Mouse (Mus musculus) layer of hippocampus, postnatal 14 days (tissue): ENCODE data around the gene Gprc5c. TPM values are rescaled to one million over a fixed set of nuclear protein-coding genes. Genes with fewer than 3 reads are reported as not detected.

Source experiments
- DNase-seq, 2 experiments: peaks; one replicate each; pipeline ENCODE4 v3.0.0; 2021 to 2022; ENCODE audit warnings: low spot score in 2 of 2, mixed read lengths in 1 of 2
- total RNA-seq, 2 experiments: library from RNA; stranded (reverse); gene quantifications; 2 replicates each; pipeline ENCODE4 v1.2.3; 2021

Gene Gprc5c
- total RNA-seq, 2 experiments from 2014 or later, result 4.7 to 6.0 TPM

DNA sequence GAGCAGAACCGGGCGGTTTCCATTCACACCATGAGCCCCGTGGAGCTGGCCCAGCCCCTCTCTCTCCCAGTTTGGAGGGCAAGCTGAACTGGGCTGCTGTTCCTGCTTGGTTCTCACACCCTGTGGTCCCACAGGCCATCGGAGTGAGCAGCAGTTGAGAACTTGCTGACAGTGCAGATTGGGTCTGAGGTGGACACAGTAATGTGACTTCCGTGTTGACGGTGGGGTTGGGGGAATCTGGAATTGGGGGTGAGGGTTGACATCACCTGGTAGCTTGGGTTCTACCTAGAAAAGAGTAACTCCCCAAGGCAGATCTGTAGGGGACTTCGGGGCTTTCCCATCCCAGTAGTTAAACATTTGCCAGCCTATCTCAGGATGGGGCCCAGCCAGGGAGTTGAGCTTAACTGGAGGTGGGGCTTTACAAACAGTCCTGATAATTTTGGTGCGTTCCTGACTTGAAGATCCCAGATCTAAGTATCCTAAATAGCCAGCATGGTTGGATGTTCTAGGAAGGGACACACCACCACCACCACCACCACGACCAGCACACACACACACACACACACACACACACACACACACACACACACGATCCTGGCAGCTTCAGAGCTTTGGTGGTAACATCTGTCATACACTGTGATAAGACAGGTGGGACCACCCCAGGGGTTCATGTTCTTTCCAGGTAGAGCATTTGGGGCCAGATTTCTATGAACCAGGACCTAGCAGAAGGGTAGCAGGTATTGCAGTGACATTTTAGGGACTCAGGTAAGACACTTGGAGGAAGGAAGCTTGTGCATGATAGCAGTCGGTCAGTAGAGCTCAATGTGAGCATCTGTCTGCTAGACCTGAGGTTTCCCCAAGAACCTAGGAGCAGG, 16.6 kb downstream of the Gprc5c start:
- DNase-seq, result no peak

DNA sequence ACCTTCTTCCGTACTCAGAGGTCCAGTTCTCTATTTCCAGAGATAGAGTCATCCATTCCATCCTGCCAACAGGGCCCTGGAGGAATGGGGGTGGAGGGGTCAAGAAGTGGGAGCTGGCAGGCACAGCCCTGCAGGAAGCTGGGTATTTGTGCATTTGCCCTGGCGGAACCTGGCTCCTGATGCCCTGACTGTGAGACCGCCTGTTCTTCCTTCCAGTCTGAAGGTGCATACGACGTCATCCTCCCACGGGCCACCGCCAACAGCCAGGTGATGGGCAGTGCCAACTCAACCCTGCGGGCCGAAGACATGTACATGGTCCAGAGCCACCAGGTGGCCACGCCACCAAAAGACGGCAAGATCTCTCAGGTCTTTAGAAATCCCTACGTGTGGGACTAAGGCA, 17.3 kb downstream of the Gprc5c start:
- no peak for DNase-seq

GRCm38 (mm10) chr11:114869787-114870186, 18.8 kb downstream of the Gprc5c start:
- no peak for DNase-seq

DNA sequence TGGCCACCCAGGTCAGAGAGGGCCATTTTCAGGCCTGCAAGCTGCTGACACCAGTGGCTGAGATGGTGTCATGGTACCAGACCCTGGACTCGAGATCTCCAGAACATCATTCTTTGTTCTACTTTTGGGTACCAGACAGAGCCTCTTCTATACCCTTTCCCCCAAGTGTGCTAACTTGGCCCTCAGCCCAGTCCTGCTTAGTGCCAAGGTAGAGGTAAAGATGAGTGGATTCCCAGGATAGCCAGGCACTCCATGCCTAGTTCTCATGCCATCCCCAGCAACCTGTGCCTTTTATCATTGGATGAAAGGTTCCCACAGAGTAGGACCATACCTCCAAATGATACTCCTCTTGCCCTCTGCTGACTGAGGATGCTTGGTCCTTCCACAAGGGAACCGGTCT, 20.6 kb downstream of the Gprc5c start:
- DNase-seq, result no peak

DNA sequence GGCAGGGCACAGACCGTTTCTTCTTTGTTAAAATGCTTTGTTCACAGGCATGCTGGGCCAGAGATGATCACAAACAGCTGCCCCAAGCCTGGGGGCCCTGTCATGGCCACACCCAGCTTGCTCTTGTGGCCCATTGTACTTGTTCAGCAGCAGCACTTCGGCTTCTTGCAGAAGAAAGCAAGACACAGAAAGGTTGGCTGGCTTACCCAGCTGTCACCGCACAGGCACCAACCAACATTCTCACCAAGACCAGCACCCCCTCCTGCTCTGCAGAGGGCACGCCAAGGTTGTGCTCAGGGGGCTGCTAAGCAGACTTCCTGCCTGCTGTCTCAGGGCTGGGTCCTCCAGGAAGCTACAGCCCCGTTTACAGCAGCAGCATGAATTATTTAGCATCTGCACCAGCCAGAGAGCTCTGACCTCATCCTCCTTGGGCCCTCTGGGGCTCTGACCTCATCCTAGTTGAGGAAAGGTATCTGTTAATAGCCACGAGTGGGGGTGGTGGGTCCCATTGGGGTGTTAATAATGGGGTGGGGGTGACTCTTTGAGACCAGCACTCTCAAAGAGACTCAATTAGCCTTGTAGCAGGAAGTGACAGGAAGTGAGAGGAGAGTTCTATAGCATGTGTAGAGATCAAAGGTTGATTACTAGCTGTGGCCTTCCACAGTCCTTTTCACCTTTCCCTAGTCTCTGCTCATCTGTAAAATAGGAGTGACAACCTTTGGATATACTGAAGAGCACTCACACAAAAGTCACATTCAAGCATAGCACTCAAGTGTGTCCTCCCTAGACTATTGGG, 22.3 kb downstream of the Gprc5c start:
- DNase-seq, result no peak

DNA sequence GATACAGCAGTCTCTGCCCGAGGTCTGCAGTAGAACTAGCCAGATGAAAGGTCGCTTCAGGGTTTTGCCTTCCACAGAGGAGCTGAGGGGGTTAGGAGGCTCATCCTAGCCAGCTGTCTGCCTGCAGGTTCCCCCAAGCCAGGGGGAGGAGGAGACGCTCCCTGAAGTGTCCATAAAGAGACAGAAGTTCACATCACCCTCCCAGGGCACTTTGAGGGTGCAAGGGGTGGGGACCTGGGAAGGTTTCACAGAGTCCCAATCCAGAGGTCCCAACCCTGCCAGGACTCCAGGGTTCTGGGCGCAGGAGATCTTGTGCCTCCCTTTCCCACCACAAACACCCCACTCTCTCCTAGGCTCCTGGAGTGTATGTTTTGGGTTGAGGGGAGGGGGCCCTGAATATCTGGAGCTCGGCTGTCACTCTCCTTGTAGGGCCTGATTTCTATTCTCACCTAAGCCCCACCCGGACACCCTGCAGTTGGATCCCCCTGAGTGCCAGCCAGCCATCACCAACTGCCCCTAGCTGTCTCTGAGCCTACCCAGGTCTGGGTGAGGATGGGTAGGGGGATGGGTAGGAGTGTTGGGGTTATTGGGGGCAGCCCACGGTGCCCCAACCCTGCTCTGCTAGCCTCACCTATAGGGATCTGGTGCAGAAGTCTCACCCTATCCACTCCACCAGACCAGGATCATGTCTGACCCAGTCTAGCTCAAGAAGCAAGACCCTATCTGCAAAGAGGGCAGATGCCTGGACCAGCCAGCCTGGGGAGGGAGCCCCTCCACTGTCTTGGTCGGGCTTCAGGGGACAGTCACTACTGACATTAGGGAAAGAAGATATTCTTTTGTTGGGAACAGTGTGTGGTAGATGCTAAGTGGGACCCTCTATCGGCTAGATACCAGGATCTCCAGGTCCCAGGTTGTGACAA, 23.5 kb downstream of the Gprc5c start:
- DNase-seq, result no peak

- DNase-seq, result no peak
Measured at GRCm38 (mm10) chr11:114875301-114875801, 24.4 kb downstream of the Gprc5c start.

DNA sequence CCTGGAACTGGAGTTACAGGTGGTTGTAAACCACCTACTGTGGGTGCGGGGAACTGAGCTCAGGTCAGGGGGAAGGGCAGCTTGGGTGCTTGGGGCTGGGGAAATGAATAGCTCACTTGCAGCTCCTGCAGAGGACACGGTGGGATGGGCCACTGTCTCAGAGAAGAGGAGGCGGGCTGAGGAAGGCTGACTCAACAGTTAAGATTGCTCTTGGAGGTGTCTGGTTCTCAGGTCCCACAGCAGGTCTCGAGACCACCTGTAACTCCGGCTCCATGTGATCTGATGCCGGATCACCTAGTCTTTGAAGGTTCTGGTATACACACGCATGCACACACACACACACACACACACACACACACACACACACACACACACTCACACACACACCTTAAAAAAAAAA, 25.2 kb downstream of the Gprc5c start:
- DNase-seq, result no peak

DNA sequence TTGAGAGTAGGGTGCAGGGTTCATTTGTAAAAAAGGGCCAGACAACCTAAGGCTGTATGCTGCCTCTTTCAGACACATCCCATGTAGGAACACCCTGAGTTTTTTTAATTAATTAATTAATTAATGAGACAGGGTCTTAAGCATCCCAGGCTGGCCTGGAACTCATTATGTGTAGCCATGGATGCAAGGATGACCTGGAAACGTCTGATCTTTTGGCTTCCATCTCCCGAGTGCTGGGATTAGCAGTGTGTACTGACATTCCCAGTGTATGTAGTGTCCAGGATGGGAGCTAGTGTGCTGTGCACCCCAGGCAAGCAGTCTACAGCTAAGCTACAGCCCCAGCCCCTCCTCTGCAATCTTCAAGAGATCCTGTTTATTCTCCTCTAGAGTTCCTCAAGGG, 25.7 kb downstream of the Gprc5c start:
- DNase-seq, result no peak

DNA sequence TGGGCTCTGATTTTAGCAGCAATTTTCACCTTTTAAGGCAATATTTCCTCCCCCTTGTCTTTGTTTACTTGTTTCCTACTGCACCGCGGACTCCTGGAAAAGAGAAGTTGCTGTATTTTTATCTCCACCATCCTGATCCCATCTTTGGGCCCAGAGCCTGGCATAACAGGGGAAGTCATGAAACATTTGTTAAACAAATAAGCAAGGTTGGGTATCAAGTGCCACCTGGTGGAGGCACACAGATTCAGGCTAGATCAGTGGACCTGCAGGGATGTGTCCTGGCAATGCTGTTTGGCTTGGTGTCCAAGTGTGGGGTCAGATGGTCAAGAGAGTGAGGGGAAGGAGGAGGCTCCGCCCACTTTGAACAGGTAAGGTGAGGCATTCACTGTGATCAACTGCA, 26.2 kb downstream of the Gprc5c start:
- DNase-seq, result peak; percentile 41 to 60

DNA sequence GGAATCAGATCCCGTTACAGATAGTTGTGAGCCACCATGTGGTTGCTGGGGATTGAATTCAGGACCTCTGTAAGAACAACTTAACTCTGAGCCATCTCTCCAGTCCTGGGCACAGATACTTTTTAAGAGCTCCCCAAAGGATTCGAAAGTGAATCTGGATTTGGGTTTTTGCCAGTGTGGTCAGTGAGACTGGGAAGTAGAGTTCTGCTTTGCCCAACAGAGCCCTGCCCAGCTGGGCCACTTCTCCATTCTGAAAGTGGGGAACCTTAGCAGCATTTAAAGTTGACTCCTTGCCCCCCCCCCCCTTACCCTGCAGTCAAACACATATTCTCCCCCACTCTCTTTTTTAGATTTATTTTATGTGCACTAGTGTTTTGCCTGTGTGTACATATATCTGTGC, 28.7 kb downstream of the Gprc5c start:
- peak in 1 of 2 experiments; percentile 32 for DNase-seq

- no peak for DNase-seq
Measured at GRCm38 (mm10) chr11:114880185-114880584, 29.2 kb downstream of the Gprc5c start.

GRCm38 (mm10) chr11:114880589-114880988, 29.6 kb downstream of the Gprc5c start:
- DNase-seq, result peak; percentile 30 to 51

GRCm38 (mm10) chr11:114883251-114883789, 32.4 kb downstream of the Gprc5c start:
- no peak for DNase-seq

DNA sequence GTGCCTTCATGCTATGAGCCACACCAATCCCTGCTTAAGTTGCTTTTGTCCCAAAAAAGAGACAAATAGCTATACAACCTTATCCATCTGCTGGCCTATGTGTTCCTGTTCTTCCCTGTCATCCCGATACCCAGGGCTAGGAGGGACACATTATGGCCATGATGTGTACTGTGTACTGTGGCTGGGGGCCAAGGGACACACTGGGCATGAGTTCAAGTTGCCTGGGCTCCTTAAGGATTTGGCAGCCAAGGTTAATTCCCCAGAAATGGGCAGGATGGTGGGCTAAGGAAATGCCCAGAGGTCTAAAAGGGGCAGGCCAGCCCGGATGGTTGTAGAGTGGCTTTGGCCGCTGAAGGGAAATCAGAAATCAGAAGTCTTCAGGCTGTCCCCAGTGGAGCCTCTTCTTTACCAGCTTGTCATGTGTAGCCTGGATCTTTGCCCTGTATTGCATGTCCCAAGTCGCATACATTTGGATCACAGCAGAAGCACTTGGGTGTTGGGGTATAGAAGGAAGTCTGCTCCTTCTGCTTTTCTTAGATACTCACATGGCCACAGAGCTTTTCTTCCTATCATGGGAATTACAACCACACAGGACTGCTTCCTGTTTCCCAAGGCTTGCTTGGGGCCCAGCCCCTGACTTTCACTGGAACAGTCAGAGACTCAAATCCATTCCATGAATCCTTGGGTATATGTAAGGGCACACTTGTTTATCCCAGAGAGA, 33.6 kb downstream of the Gprc5c start:
- DNase-seq, result no peak

- DNase-seq, result no peak
Measured at GRCm38 (mm10) chr11:114889991-114890518, 39.1 kb downstream of the Gprc5c start, which contains the start of gene Cd300a. Cd300a (plus strand) TSS chr11:114890041.

- DNase-seq, result no peak
Measured at GRCm38 (mm10) chr11:114890542-114890941, 39.6 kb downstream of the Gprc5c start.

GRCm38 (mm10) chr11:114896085-114896484, 45.1 kb downstream of the Gprc5c start:
- DNase-seq, result no peak

- no peak for DNase-seq
Measured at GRCm38 (mm10) chr11:114898026-114898425, 47.1 kb downstream of the Gprc5c start.

- no peak for DNase-seq
Measured at GRCm38 (mm10) chr11:114903224-114903623, 52.3 kb downstream of the Gprc5c start.
